Mouse (Mus musculus): ENCODE data around the gene Tbx3. TPM values are rescaled to one million over a fixed set of nuclear protein-coding genes. Genes with fewer than 3 reads are reported as not detected.

Tbx3 gene
- polyA plus RNA-seq, 1 experiment from 2014 or later: 1.3 TPM

DNA sequence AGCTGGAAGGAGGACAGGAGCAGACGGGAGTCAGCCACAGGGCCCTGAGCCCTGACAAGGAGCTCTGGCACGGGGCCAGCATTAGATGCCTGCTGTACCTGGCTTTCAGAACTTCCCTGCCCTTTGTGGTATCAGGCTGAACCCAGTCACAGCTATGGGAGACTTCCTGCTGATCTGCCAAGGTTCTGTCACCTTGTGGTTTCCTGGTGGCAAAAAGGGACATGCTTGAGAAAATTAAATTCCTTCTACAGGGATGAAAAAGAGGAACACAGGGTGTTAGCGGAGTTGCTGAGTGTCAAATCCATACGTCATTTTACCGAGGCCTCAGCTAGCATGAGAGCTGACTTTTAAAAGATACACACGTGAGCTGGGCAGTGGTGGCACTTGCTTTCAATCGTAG, 62.5 kb downstream of the Tbx3 start:
- H3K36me3 ChIP-seq (ENCODE audit: control insufficient read depth, insufficient read depth, low read length): no peaks in the 10 kb centered on the region
- no peak overlapping the region for H3K4me3 ChIP-seq (ENCODE audit: low read depth, low read length)
- H3K27ac ChIP-seq (ENCODE audit: low read depth, low read length): no peak overlapping the region
- 80% methylated on average over 7 of the region's 7 CpGs for WGBS
- no peak overlapping the region for H3K4me2 ChIP-seq
- DNase-seq (ENCODE audit: low spot score, missing footprints) (no peak), ATAC-seq (ENCODE audit: low FRiP score) (no peak)
- no peaks in the 10 kb centered on the region for H3K27me3 ChIP-seq (ENCODE audit: control insufficient read depth, insufficient read depth, low read length)
- no peaks in the 10 kb centered on the region for H3K9me3 ChIP-seq (ENCODE audit: control insufficient read depth, low read length)
- no peak overlapping the region for H3K9ac ChIP-seq (ENCODE audit: low read length)
- no peaks in the 10 kb centered on the region for H3K4me1 ChIP-seq (ENCODE audit: control insufficient read depth, insufficient read depth, low read length)

Other genes starting within 250 kb of the Tbx3 start
- not detected in 2 replicates for gene Tbx5, start 162.0 kb downstream of the Tbx3 start, polyA plus RNA-seq (2014; fragmentation: Nextera tagmentation; extraction: Ambion mirVana)